Mouse (Mus musculus) myocyte (in vitro differentiated cells): ENCODE results near the gene Cfb.

ENCODE experiments used
- CEBPB ChIP-seq: IDR thresholded peaks from 2 replicates; pipeline ENCODE4 v1.6.1; 2011; ENCODE audit warnings: mild to moderate bottlenecking, moderate library complexity; ENCODE audit not compliant: poor library complexity, insufficient read depth, severe bottlenecking
- E2F4 ChIP-seq: IDR thresholded peaks from one replicate; pipeline ENCODE4 v1.6.1; 2011; ENCODE audit warnings: mild to moderate bottlenecking, control low read depth, moderate library complexity; ENCODE audit not compliant: insufficient read depth
- MAX ChIP-seq: IDR thresholded peaks from one replicate; pipeline ENCODE4 v1.6.1; 2011; ENCODE audit warnings: low read depth, mild to moderate bottlenecking, control low read depth
- MYOD1 ChIP-seq, 3 experiments: IDR thresholded peaks; one replicate each; pipeline ENCODE4 v1.6.1; 2011; ENCODE audit warnings: control low read depth in 2 of 3, low read depth in 2 of 3, mild to moderate bottlenecking in 2 of 3, moderate library complexity in 1 of 3; ENCODE audit not compliant: insufficient read length in 2 of 3, control insufficient read depth in 1 of 3
- MYOG ChIP-seq, 3 experiments: IDR thresholded peaks; one replicate each; pipeline ENCODE4 v1.6.1; 2011; ENCODE audit warnings: control low read depth in 2 of 3, low read depth in 2 of 3, mild to moderate bottlenecking in 2 of 3; ENCODE audit not compliant: insufficient read length in 2 of 3, control insufficient read depth in 1 of 3, insufficient read depth in 1 of 3
- POLR2A ChIP-seq: IDR thresholded peaks from one replicate; pipeline ENCODE4 v1.6.1; 2011; ENCODE audit warnings: low read depth, mild to moderate bottlenecking, control low read depth, moderate library complexity; ENCODE audit not compliant: insufficient read length
- POLR2AphosphoS2 ChIP-seq: IDR thresholded peaks from one replicate; pipeline ENCODE4 v1.6.1; 2011; ENCODE audit warnings: low read depth, control low read depth; ENCODE audit not compliant: insufficient read length
- REST ChIP-seq: IDR thresholded peaks from one replicate; pipeline ENCODE4 v1.6.1; 2011; ENCODE audit warnings: mild to moderate bottlenecking, control low read depth, moderate library complexity; ENCODE audit not compliant: insufficient read depth, insufficient read length
- SRF ChIP-seq: IDR thresholded peaks from one replicate; pipeline ENCODE4 v1.6.1; 2011; ENCODE audit warnings: low read depth; ENCODE audit not compliant: control insufficient read depth, insufficient read length
- TCF12 ChIP-seq: IDR thresholded peaks from one replicate; pipeline ENCODE4 v1.6.1; 2011; ENCODE audit warnings: mild to moderate bottlenecking, control low read depth; ENCODE audit not compliant: poor library complexity, insufficient read depth, severe bottlenecking

GRCm38 (mm10) chr17:34893072-34893824 lies 30.9 kb upstream of the Cfb start:
- no peak for TF ChIP-seq POLR2A
- no peak for TF ChIP-seq MYOD1 (IDR thresholded peaks at IDR 0.05; ENCODE audit: control insufficient read depth in 1 of 3, insufficient read length in 2 of 3, low read depth in 2 of 3)
- TF ChIP-seq MAX = no peak
- no peak for TF ChIP-seq POLR2AphosphoS2
- no peak for TF ChIP-seq CEBPB
- no peak for TF ChIP-seq E2F4
- TF ChIP-seq MYOG (IDR thresholded peaks at IDR 0.05; ENCODE audit: control insufficient read depth in 1 of 3, insufficient read depth in 1 of 3, insufficient read length in 2 of 3, low read depth in 2 of 3) = no peak
- TF ChIP-seq REST = no peak
- no peak for TF ChIP-seq SRF
- TF ChIP-seq TCF12 = no peak
